Mouse (Mus musculus) lung, postnatal 36 days (tissue): ENCODE data around the gene Hdlbp.
"Not testable (repeated sequence)": the region's sequence is repeated elsewhere in the genome, so short reads cannot be mapped to it uniquely, and the experiment has no call there.

Experiments used
- DNase-seq: peaks from one replicate; pipeline ENCODE4 v3.0.0; 2022; ENCODE audit warnings: mixed read lengths

Gene Hdlbp

DNA sequence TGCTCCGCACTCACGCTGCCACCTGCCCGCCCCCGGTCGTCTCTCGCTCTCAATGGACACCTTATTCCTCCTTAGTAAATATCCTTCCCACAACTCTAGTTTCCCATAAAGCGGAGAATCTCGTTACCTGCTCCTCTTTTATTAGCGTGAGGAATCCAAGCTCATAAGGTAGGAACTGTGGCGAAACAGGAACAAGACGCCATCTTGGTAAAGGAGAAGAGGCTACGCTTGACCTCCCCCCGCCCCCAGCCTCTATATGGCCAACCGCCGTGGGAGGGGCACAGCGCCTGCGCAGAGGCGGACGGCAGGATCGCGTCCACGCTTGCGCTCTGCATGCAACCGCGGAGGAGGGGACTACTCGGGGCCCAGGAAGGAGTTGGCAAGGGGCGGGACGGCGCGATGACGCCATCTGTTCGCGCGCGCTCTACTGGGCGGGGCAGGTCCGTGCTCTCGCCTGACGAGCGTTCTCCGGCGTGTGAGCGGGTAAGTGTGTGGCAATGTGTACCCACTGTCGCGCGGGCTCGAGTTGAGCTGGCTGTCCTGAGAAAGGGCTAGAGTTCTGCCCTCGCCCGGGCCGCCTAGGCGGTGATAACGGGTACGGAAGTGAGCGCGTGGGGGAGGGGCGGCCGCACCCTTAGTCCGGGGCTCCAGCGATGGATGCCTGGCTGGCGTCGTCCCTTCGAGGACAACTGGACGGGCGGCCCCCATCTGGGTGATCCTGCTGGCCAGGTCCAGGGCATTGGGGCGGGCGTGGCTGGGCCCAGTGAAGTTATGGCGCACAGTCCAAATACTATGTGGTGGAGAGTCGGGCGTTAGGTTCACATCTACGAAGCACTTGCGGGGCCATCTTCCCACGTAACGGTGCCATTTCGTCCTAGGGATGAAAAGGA is at the start of gene Hdlbp:
TSS of gene Hdlbp (minus strand) at position 230 of the 890 bp plus-strand sequence.
- DNase-seq, result peak; percentile 99

DNA sequence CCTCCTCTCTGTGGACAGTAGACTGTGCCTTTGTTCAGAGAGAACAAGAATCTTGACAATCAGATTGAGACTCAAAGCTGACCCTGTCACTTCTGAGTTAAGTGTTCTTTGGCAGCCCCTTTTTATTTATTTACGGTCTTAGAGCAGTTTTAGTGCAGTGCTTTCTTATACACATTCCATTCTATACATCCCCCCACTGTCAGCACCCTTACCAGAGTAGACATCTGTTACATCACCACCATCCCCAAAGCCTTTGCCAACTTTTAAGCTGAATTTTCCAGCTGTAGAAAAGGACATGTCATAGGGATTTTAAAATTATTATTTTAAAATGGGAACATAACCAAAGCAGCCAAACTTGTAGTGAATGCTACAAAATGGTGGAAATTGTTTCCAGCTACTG is 43.7 kb upstream of the Hdlbp start:
- DNase-seq, result no peak

DNA sequence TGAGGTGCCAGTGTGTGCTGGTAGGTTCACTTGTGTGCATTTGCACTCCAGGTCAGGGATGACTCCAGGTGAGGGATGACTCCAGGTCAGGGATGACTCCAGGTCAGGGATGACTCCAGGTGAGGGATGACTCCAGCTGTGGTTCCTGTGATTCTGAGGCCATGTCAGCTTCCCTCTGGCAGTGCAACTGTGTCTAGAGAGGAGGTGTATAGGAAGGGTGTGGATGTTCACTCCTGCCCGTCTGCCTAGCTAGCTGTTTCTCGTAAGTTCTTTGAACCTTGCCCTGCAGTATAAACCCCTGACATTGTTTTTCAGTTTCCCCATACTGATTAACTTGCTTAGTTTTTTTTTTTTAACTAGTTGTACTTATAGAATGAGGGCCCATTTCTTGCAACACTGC is 42.9 kb upstream of the Hdlbp start:
- DNase-seq, result no peak

DNA sequence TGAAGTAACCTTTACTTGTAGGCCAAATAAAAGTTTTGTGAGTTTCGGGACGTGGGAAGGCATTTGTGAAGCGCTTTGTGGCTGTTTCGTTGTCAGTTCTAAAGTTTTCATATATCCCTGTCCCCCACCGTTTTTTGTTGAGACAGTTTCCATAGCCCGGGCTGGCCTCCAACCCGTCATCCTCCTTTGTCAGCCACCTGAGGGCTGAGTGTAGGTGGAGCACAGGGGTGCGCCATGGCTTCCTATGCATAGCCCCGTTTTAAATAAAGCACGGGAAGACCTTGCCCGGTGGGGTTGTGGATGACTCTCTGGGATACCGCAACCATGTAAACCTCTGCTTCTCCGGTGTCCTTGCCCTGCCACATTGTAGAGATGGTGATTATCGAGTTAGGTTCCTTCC is 34.6 kb upstream of the Hdlbp start:
- no peak for DNase-seq

DNA sequence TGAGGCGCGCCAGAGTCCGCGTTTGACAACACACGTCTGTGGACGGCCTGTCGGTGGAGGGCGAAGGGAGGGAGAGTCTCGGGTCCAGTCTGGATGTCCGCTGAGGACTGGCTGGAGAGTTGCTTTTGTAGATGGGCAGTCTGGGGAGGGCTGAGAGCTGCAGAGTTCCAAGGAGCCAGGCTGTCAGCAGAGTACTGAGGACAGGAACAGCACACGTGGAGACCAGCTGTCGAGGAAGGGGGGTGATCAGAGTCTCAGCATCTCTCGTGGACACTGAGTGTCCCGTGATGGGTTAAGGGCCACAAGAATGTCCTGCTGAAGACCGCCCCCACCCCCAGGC is 33.7 kb upstream of the Hdlbp start:
- no peak for DNase-seq

DNA sequence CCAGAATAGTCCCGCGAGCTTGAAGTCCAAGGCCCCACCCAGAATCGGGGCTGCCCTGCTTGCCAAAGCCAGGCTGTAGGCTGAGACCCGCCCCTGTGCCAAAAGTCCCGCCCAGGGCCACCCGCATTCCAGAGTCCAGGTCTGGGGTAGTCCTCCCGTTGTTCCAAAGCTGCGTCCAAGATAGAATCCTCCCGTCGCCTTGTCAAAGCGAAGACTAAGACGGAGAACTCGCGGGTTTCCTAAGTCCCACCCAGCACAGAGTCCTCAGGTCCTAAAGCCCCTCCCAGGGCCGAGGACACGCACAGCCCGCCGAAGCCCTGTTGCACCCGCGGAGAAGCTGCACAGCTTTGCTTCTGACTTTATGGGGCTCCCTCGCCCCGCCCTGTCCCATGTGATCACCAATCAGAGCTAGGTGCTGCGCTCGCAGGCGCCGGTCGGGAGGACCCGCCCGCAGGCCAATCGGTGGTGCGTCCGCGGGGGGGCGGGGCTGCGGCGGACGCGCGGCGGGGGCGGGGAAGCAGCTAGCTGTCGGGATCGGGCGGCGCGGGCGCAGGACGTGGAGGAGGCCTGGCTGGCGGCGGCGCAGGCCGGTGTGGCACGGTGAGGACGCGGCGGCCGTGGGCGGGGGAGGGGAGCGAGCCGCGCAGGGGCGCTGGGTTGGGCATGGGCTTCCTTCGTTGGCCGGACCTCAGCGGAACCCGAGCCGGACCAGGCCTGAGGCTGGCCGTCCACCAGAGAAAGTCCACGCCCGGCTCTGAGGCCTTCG is 33.2 kb upstream of the Hdlbp start, which contains the start of gene Farp2:
TSS of gene Farp2 (plus strand) at position 495 of the 766 bp plus-strand sequence.
- DNase-seq, result peak; percentile 98

DNA sequence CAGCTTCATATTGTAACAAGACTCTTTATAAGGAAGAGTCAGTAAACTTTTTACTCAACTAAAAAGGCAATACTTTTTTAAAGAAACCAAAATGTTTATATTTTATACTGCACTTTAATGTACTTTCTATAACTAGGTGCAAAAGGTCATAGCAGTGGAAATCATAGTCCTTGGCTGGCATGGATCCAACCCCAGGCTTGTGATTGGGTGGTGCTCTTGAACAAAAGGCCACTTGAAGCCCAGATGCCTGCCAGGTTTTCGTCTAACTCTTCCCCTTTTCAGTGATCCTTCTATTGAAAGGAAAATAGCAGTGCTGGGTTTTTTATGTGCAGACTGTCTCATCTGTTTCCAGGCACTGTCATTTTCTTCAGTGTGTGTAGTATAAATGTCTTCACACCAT is 30.0 kb upstream of the Hdlbp start:
- DNase-seq, result peak; percentile 61

DNA sequence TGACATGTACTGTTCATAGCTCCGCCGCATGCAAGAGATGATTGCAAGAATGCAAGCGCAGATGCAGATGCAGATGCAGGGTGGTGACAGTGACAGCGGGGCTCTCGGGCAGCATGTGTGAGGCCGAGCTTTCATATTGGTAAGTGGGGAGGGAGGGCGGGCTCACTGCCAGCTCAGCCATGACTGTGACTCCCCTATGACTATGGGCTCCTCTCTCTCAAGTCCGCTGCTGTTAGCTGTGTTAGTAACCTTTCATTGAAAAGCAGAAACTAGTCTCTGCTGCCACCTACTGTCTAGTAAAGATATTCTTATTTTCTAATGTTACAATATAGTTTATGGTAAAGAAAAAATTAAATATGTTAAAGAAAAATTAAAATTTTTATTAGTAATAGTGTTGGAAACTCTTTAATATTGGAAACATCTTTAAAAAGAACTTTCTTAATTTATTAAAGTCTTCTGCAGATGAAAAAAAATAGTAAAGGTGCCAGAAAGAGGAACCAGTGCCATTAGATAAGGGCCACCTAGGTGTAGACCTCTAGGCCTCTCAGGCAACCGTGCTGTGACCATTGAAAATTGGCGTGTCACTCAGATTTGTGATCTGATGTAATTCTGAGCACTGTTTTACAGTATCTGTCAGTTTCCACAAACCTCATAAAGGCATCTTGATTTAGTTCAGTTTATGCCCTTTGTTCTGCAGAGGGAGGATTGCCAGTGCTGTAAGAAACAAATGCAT is 28.5 kb upstream of the Hdlbp start:
- DNase-seq, result peak; percentile 29

DNA sequence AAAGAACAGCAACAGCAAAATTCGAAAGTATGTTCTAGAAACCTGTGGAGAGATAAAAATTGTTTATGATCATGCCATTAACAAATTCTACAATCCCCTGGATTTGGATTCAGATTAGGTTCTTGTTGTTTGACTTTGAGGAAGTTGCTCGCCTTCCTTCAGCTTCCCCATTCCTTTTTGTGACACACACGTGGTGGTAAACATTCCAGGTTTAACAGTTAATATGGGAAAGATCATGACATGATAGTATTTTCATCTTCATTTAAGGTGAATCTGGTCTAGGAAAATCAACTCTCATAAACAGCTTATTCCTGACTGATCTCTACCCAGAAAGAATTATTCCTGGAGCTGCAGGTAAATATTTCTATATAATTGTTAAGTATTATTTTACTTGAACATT is 16.7 kb upstream of the Hdlbp start:
- DNase-seq, result no peak

DNA sequence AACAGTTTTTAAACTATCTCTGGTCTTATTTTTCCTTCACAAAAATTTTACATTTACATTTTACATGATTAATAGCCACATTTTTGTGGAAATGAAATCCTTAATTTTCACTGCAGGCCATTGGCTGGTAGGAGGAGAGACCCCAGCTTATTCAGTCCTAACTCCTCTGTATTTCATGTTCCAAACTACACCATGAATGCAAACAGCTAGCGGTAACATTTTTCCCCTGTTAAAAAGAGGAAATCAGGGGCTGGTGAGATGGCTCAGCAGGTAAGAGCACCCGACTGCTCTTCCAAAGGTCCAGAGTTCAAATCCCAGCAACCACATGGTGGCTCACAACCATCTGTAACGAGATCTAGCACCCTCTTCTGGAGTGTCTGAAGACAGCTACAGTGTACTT is 7.7 kb upstream of the Hdlbp start:
- DNase-seq, result not testable (repeated sequence)

DNA sequence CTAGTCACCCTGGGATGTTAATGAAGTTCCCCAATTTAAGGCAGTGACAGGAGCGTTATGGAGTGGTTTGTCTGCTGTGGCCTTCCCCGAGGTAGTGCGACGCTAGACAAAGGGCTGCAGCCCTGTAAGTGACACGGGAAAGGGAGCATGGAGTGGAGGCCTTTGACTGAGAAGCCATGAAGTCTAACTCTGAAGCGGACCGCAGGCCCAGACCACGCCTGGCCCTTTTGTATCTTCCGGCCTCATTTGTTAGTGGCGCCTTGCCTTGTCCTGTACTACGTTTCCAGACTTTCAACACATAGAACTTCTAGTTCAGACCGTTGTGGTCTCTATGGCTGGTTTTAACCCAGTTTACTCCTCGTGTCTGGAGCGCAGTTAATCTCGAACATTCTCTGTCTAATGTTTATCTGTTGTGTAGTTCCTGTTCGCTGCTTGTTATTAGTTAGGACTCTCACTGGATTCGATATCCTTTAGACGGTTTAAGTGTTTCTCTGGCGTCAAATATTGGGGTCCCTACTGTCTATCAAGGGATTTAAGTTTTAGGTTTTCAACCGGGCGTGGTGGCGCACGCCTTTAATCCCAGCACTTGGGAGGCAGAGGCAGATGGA is 965 bp upstream of the Hdlbp start:
- peak; percentile 27 for DNase-seq

DNA sequence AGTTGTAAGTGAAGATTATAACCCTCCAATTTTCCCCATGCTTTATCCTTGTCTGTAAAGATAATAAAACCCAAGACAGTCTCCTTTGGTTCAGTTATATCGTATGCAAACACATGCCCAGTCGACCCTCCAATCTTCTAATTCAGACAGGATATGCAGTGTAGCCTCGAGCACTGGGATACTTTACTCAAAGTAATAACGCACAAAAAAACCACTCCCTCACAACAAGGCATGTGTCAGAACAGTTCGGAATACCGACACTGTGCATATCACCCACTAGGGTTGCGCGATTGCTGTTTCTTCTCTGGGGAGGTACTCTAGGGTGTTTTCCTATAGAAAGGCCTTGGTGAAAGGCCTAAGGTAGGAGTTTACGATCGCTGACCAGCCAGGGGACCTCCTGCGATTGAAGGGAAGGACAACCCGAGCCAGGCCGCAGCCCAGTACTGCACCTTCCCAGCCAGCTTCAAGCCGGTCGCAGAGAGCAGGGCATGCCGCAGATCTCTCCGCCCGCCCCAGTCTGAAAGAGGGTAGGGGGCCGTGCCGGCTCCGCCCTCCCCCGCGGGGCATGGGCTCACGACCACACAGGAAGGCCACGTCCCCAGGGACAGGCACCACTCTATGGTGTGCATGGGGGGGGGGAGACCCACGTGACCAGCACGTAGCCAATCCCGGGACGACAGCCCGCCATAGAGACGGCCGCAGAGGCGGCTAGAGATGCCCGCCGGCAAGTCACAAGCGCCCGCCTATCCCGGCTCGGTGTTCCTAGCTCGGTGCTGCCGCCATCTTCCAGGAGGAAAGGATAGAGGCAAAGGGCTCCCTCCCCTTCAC is 643 bp downstream of the Hdlbp start:
- DNase-seq, result peak; percentile 99

DNA sequence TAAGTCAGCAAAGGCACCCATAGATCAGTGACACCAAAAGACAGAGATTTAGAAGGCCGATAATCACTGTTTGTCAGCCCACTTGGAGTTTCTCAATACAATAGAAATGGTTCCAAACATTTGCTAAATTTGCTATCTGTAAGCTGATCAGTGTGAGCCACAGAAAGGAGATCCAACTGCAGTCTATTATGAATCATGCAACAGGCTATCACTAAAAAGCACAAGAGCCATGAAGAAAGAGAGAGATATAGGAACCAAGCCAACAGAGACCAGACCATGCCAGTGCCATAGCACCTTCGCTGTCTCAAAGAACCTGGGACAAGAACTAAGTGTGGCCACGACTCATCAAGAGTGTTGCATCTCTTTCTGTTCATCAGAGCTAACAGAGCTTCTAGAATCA is 2.9 kb downstream of the Hdlbp start:
- DNase-seq, result no peak

DNA sequence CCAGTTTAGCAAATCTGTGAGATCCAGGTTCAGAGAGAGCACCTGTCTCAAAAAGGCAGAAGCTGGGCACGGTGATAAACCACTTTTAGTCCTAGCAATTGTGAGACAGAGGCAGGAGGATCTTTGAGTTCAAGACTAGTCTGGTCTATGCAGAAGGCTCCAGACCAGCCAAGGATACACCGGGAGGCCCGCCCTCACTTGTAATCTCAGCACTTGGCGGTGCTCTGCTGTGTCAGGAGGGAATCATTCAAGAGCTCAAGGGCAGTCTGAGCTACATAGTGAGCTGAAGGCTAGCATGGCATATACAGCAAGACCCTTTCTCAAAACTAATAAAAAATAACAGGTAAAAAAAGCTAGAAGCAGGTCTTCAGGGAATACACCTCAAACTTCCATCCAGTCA is 10.0 kb downstream of the Hdlbp start:
- DNase-seq, result no peak

DNA sequence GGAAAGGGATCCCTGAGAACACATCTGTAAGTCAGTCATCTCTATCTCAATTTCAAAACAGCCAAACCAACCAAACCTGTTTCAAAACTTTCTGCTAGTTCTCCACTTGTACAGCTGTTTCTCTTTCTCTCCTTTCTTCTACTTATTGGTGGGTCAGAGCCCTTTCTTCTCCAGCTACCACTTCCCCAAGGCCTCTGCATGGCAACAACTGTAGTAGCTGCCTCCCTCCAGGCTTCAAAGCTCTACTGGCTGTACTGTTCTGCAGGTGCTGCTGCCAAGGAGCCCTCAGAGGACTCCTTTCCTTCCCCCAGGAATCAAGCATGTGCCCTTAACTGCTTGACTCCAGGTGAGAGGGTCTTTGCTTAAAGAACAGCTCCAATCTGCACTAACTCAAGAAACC is 12.9 kb downstream of the Hdlbp start:
- no peak for DNase-seq

DNA sequence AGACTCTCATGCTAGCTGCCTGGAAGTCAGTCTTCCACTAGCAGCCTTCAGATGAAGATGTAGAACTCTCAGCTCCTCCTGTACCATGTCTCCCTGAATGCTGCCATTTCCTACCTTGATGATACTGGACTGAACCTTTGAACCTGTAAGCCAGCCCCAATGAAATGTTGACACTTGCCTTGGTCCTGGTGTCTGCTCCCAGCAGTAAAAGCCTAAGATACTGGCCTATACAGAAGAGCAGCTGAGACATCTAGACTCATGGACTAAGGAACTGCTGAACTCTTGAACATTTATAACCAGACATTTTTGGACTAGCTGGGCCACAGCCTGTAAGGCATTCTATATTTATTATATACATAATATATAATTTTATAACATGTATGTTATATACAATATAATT is 13.5 kb downstream of the Hdlbp start:
- no peak for DNase-seq

DNA sequence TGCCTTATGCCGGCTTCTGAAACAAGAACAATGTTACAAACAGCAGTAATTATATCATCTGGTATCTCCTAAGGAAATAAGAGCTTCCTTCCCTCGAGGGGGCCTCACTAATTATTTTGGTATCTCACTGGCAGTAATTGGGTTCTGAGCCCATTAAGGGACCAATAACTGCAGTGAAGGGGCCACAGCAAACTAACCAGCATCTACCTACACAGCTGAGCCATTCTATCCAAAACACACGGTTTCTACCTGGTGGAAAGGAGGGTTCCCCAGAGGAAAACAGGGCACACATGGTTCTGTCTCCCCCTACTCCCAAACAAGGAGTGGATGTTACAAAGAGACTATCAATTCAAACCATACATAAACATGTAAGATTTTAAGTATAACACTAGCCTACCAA is 19.5 kb downstream of the Hdlbp start:
- DNase-seq, result no peak

DNA sequence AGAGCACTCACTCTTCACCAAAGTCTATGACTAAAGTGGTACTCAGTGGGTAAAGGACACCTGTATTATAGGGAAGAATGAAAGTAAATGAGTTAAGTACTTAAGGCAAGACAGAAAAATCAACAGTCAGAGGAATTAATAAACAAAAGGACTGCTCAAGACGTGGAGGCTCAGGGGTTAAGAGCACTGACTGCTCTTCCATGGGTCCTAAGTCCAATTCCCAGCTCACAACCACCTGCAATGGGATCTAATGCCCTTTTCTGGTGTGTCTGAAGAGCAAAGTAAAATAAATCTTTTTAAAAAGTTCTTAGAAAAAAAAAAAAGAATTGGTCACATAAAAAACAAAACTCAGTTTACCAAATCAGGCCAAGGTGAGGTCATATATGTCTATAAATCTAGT is 20.3 kb downstream of the Hdlbp start:
- no peak for DNase-seq

DNA sequence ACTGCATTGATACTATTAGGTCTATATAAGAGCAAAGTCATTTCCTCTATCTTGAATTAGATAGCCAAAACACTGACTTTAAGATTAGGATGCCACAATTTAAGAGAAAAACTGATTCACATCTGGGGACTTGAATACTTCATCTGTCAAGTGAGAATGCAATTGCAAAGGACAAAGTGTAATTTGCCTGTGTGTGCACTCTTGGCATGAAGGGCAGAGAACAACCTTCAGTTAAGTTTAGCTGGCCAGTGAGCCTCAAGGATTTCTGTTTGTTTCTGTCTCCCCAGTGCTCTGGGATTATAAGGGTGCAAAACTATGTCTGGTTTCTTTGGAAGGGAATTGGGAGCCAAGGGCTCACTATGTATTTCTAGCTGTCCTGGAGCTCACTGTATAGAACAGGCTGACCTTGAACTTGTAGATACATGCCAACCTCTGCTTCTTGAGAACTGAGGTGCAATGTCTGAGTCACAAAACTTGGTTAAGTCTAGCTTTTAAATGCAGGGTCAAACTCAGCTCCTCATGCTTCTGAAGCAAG is 24.8 kb downstream of the Hdlbp start:
- DNase-seq, result no peak

DNA sequence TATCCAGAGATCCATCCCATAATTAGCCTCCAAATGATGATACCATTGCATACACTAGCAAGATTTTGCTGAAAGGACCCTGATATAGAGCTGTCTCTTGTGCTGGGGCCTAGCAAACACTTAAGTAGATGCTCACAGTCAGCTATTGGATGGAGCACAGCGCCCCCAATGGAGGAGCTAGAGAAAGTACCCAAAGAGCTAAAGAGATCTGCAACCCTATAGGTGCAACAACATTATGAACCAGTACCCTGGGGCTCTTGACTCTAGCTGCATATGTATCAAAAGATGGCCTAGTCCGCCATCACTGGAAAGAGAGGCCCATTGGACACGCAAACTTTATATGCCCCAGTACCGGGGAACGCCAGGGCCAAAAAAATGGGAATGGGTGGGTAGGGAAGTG is 28.5 kb downstream of the Hdlbp start:
- DNase-seq, result peak; percentile 10

DNA sequence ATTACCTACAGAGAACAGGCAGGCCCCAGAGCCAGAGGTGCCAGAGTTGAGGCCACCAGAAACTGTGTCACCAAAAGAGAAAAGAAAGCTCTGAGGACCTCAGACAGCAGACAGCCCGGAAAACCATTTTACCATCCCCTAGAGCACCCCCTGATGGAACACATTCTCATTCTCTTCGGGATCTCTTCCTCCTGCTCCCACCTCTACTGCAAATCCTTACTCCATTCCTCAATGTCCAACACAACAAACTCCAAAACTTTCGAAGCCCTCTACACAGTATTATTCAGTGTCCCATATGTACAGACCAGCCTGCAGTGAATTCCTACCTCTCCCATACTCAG is 32.8 kb downstream of the Hdlbp start:
- no peak for DNase-seq
